Mouse (Mus musculus) ES-Bruce4 (cell line): ENCODE data around the gene Fgfr2.

Experiments
- CTCF ChIP-seq: IDR thresholded peaks from one replicate; pipeline ENCODE4 v1.8.1; 2011; ENCODE audit warnings: low read depth, low read length
- POLR2A ChIP-seq: IDR thresholded peaks from one replicate; pipeline ENCODE4 v1.8.1; 2011; ENCODE audit warnings: low read length; ENCODE audit not compliant: insufficient read depth

GRCm38 (mm10) chr7:131785721-131786120, 1337.4 kb downstream of the Fgfr2 start:
- TF ChIP-seq POLR2A: no peak
- no peak for TF ChIP-seq CTCF
